Mouse (Mus musculus) C2C12 (cell line): ENCODE data around the gene Nwd2. TPM values are rescaled to one million over a fixed set of nuclear protein-coding genes. Genes with fewer than 3 reads are reported as not detected.

Source experiments
- H3K27me3 ChIP-seq: one replicate; pipeline ENCODE4 v1.6.1; 2011; ENCODE audit not compliant: control insufficient read depth, insufficient read depth, insufficient read length
- H3K36me3 ChIP-seq: one replicate; pipeline ENCODE4 v1.6.1; 2011; ENCODE audit not compliant: control insufficient read depth, insufficient read depth
- H3K4me3 ChIP-seq: one replicate; pipeline ENCODE4 v1.5.1; 2011; ENCODE audit warnings: mild to moderate bottlenecking, control low read depth; ENCODE audit not compliant: poor library complexity, insufficient read depth, severe bottlenecking
- H3K79me2 ChIP-seq: one replicate; pipeline ENCODE4 v1.6.1; 2011; ENCODE audit not compliant: control insufficient read depth, insufficient read depth
- H3K79me3 ChIP-seq: one replicate; pipeline ENCODE4 v1.6.1; 2011; ENCODE audit warnings: low read depth, control low read depth
- H3ac ChIP-seq: one replicate; pipeline ENCODE3; 2011; ENCODE audit warnings: low read depth; ENCODE audit not compliant: control insufficient read depth, insufficient read length
- CEBPB ChIP-seq: IDR thresholded peaks from one replicate; pipeline ENCODE4 v1.6.1; 2011; ENCODE audit warnings: low read depth, mild to moderate bottlenecking, control low read depth, moderate library complexity
- CTCF ChIP-seq: IDR thresholded peaks from one replicate; pipeline ENCODE4 v1.5.1; 2011; ENCODE audit not compliant: control insufficient read depth, insufficient read depth, insufficient read length
- FOSL1 ChIP-seq: IDR thresholded peaks from one replicate; pipeline ENCODE4 v1.8.0; 2011; ENCODE audit warnings: mild to moderate bottlenecking, low read length; ENCODE audit not compliant: poor library complexity, insufficient read depth, severe bottlenecking
- MAX ChIP-seq: IDR thresholded peaks from one replicate; pipeline ENCODE4 v1.6.1; 2011; ENCODE audit warnings: mild to moderate bottlenecking, control low read depth
- MYOD1 ChIP-seq: IDR thresholded peaks from one replicate; pipeline ENCODE4 v1.6.1; 2011; ENCODE audit warnings: low read depth; ENCODE audit not compliant: control insufficient read depth, insufficient read length
- MYOG ChIP-seq: IDR thresholded peaks from one replicate; pipeline ENCODE4 v1.6.1; 2011; ENCODE audit not compliant: control insufficient read depth, insufficient read length; ENCODE audit errors: extremely low read depth
- USF1 ChIP-seq: IDR thresholded peaks from one replicate; pipeline ENCODE4 v1.6.1; 2011; ENCODE audit warnings: low read depth, mild to moderate bottlenecking, control low read depth, moderate library complexity
- polyA plus RNA-seq: library from polyadenylated mRNA; unstranded; fragments of >200 nt; fragmentation: generic; extraction: Trizol; gene quantifications from one replicate; pipeline ENCODE4 v1.2.1, GENCODE M21; 2012; ENCODE audit warnings: missing spikeins

Gene Nwd2
- polyA plus RNA-seq, 1 experiment = not detected

GRCm38 (mm10) chr5:63819519-63819918 lies 170.6 kb downstream of the Nwd2 start:
- Histone ChIP-seq H3K36me3 (no peaks in the 10 kb centered on the region), H3ac (no peak overlapping the region), H3K27me3 (no peaks in the 10 kb centered on the region), H3K79me2 (no peaks in the 10 kb centered on the region), H3K79me3 (no peaks in the 10 kb centered on the region), H3K4me3 (no peak overlapping the region)
- TF ChIP-seq USF1 (no peak), CTCF (no peak), FOSL1 (no peak), MYOG (no peak), MYOD1 (no peak), CEBPB (no peak), MAX (no peak)

- H3K27me3 ChIP-seq = no peaks in the 10 kb centered on the region
- H3K36me3 ChIP-seq = no peaks in the 10 kb centered on the region
- no peaks in the 10 kb centered on the region for H3K79me3 ChIP-seq
- no peaks in the 10 kb centered on the region for H3K79me2 ChIP-seq
- H3K4me3 ChIP-seq = no peak overlapping the region
- no peak overlapping the region for H3ac ChIP-seq
- TF ChIP-seq MYOG (no peak), MYOD1 (no peak), FOSL1 (no peak), USF1 (no peak), CEBPB (no peak), CTCF (no peak), MAX (no peak)
These were observed 172.3 kb downstream of the Nwd2 start for GRCm38 (mm10) chr5:63821176-63821575.

GRCm38 (mm10) chr5:63821860-63822259 lies 173.0 kb downstream of the Nwd2 start:
- Histone ChIP-seq H3ac (no peak overlapping the region), H3K27me3 (no peaks in the 10 kb centered on the region), H3K79me3 (no peaks in the 10 kb centered on the region), H3K79me2 (no peaks in the 10 kb centered on the region), H3K36me3 (no peaks in the 10 kb centered on the region), H3K4me3 (no peak overlapping the region)
- no peak for TF ChIP-seq USF1
- no peak for TF ChIP-seq MYOD1
- TF ChIP-seq FOSL1 = no peak

- H3K27me3 ChIP-seq = no peaks in the 10 kb centered on the region
- H3ac ChIP-seq = no peak overlapping the region
- H3K36me3 ChIP-seq = no peaks in the 10 kb centered on the region
- H3K4me3 ChIP-seq = no peak overlapping the region
- TF ChIP-seq MAX (no peak), CTCF (no peak), MYOD1 (no peak)
- H3K79me3 ChIP-seq = no peaks in the 10 kb centered on the region
- no peaks in the 10 kb centered on the region for H3K79me2 ChIP-seq
These were observed 174.7 kb downstream of the Nwd2 start for GRCm38 (mm10) chr5:63823362-63824332.

- H3K79me2 ChIP-seq = no peaks in the 10 kb centered on the region
- H3K36me3 ChIP-seq = no peaks in the 10 kb centered on the region
- no peak overlapping the region for H3ac ChIP-seq
- H3K27me3 ChIP-seq = no peaks in the 10 kb centered on the region
- no peaks in the 10 kb centered on the region for H3K79me3 ChIP-seq
- no peak overlapping the region for H3K4me3 ChIP-seq
- TF ChIP-seq CEBPB (no peak), USF1 (no peak), CTCF (no peak), FOSL1 (no peak), MAX (no peak), MYOG (no peak), MYOD1 (no peak)
These were observed 175.9 kb downstream of the Nwd2 start for GRCm38 (mm10) chr5:63824599-63825350.
